Mouse (Mus musculus): ENCODE measurements at regions not wholly inside any gene's neighbourhood (a gene's known extent, or its start where the extent isn't known, plus 50 kb on each side); places are given as distances from the start of the nearest gene placed in this dataset.

- TF ChIP-seq ZC3H11A (IDR thresholded peaks at IDR 0.05; ENCODE audit: borderline replicate concordance, low read depth, low read length), result no peak
- no peak for TF ChIP-seq CHD2 (IDR thresholded peaks at IDR 0.05; ENCODE audit: low read depth, low read length)
- TF ChIP-seq MAFK (IDR thresholded peaks at IDR 0.05; ENCODE audit: insufficient read depth, low read depth, low read length), result no peak
- TF ChIP-seq ZNF384 (IDR thresholded peaks at IDR 0.05; ENCODE audit: low read depth, low read length), result no peak
Measured at GRCm38 (mm10) chr5:89337966-89338657, 119.6 kb downstream of the Gc start.

Data from ES-E14 (cell line).